Mouse (Mus musculus) urinary bladder, adult 18-20 months (tissue): ENCODE measurements around the gene Ddx52.

ENCODE experiments used
- DNase-seq, 2 experiments: peaks; one replicate each; pipeline ENCODE4 v3.0.0; 2022; ENCODE audit warnings: low spot score in 2 of 2, mixed read lengths in 2 of 2

The Ddx52 gene

GRCm38 (mm10) chr11:83941950-83942840, at the start of gene Ddx52:
Gene Ddx52, plus strand, starts transcription at chr11:83942062.
- peak; percentile 82 to 86 for DNase-seq

DNA sequence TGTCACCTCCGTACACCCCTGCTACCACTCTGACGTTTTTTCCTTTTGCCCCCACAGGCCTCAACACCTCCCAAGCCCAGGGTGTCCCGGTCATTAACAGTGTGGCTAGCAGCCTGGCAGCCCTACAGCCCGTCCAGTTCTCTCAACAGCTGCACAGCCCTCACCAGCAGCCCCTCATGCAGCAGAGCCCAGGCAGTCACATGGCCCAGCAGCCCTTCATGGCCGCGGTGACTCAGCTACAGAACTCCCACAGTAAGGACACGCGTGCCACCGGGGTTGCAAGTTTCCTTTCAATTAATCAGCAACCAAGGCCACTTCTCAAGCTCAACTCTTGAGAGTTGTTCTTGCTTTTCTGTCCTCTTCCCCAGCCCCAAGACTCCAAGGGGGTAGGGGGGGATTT, 48.5 kb upstream of the Ddx52 start:
- no peak for DNase-seq

GRCm38 (mm10) chr11:83896430-83897410, 45.1 kb upstream of the Ddx52 start:
- no peak for DNase-seq

- DNase-seq = no peak
Measured at GRCm38 (mm10) chr11:83897569-83897968, 44.3 kb upstream of the Ddx52 start.

GRCm38 (mm10) chr11:83902812-83903211, 39.0 kb upstream of the Ddx52 start:
- DNase-seq = no peak

DNA sequence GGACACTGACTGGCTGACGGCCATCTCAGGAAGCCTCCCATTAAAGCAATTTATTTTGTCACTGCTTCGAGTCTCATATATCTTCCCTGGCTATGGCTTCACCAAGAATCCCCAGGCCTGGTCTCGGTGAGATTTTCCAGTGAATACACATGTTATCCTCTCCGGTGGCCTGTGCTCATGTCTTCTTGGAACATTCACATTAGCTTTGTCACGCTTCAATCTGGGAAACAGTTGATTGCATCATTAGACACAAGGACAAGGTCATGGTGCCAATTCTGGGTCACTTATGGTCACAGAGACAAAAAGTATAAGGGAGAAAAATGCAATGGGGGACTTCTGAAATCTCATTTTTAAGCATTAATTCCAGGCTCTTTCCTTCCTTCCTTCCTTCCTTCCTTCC, 36.1 kb upstream of the Ddx52 start:
- DNase-seq = no peak

DNA sequence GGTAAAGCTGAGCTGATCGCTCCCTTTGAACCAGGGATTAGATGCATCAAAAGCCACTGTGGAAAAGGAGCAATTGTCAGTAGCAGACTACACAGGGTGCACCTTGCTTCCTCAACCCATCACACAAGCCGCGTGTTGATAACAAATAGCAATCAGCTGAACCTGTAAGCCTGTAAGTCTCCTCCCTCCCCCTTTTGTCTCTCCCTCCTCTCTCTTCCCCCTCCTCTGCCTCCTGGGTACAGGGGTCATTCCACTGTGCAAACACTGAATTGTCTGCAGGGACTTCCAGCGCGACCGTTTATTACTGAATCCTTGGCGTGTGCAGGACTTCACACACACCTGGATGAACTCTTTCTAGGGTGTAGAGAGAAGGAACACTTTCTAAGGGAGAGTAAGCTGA, 33.5 kb upstream of the Ddx52 start:
- DNase-seq = no peak

- no peak for DNase-seq
Measured at GRCm38 (mm10) chr11:83913824-83914311, 28.0 kb upstream of the Ddx52 start.

DNA sequence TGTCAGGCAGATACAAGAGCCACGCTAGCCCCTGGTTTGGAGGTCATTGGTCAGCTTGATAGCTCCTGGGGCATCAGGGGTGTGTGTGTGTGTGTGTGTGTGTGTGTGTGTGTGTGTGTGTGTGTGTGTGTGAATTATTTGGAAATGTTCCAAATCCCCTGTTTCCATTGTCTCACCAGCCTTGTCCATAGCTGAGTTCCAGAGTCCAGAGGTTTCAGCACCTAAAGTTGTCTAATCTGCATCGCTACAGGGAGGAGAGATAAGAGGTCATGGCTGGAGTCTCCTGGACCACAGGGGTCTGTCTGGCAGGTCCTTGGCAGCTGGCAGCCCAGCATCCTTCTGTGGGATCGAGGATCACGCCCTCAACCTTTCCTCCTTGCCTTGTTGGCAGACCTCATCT, 27.4 kb upstream of the Ddx52 start:
- no peak for DNase-seq

DNA sequence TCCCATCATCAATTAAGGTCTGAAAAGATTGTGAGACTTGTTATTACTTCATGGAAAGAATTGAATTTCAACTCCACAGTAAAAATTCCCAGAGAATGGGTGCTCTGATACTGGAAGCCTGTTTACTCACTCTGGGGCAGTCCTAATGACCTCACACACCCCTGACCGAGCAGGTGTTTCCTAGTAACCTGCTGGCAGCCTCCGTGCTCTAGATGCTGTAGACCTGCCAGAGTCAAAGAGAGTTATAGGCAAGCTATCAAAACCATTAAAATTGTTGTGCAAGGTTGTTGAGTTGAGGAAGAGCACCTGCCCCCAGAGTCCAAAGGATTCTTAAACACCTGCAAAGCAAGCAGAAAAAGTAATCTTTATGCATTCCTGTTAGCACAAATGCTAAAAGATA, 19.3 kb upstream of the Ddx52 start:
- no peak for DNase-seq

DNA sequence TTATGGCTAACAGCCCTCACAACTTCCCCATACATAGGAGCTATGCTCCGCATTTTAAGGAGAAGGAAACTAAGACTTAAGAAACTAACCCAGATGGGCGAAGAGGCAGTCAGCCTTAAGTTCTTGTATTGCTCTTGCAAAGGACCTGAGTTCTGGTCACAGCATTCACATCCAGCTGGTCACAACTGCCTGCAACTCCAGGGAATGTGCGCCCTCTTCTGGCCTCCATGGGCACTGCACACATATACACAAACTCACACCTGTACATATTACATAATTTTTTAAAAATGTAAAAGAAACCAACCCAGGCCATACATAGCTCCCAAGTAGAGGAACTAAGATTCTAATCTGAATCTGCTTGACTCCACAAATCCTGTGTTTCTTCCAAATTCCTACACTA, 14.8 kb upstream of the Ddx52 start:
- no peak for DNase-seq

DNA sequence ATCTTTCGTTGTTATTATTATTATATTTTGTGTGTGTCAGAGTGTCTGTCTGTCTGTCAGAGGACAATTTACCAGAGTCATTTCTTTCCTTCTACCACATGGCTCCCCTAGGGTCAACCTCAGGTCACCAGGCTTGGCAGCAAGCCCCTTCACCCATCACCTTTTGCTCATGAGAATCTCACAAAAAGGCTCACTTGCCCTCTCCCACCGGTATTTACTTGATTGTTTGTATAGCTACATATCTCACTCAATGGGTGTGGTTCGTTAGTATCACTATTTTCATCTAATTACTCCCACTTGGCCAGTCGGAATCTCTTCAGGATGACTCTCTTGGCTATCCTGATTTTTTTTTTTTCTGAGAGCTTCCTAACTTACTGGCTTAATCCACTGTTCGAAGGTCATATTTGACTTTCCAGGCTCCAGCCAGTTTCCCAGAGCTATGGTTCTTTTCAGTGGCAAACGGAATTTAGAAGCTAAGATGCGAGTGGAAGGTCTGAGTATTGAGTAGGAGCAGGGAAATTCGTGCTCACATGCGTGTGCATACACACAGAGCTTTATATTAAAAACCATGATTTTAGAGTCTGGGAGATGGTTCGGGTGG, 9.3 kb upstream of the Ddx52 start:
- no peak for DNase-seq

DNA sequence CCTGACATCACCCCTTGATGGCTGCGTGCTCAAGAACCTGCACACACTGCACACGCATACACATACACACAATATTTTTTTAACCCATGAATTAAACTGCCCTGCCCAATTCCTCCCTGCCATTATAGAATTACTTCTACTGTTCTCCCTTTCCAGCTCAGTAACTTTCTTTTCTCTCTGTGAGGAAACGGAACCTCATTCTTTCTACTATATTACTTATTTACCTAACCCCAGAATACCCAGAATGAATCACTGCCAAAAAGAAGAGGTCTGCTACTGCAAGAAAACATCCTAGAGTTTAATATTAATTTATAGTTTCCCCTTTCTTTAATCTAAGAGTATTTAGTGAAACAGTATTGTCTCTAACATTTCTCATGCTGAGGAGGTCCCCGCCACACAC, 8.5 kb upstream of the Ddx52 start:
- no peak for DNase-seq

DNA sequence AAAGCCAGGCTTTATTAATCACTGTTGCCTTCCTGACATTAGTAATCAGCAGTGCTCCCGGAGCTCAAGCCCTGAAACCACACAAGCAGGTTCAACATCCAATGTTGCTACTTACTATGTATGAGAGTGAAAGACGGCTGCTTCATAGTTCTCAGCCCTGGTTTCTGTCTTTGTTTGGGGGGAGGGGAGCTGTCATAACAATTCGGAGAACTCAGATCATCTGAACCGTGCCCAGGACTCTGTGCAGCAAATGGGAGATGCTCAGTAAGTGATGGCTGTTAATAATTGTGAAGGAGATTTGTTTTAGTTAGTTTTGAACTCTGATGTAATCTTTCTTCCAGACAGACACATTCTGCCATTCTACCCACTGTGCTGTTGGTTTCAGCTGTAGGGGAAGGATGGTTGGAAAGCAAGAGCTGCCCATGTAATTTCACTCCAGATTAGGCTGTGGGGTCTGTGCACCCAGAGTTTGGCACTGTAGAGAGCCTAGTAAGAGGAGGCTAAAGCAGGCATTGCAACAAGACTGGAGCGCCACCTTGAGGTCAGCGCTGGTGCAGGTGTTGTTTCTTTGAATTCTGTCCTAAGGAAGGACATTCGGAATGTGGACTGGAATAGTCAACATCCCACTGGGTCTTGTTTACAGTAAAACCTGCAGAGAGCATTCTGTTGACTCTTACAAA, 5.7 kb upstream of the Ddx52 start:
- peak; percentile 56 to 77 for DNase-seq

GRCm38 (mm10) chr11:83938556-83938955, 3.3 kb upstream of the Ddx52 start:
- DNase-seq = no peak

DNA sequence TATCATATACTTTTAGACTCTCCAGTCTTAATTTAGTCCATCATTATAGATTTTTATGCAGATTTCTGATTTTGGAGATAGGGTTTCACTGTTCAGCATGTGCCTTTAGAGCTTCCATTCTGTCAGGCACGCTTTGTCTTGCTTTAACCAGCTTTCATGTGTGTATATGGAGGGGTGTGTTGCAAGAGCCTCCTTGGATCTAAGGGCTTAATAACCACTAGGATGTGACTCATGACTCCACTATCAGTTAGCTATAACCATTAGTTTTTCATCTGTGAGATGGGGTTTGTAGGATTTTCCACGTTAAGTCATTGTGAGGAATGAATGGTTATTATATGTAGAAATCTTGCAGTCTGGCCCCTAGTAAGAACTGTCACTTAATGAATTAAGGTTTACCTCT, 15.0 kb downstream of the Ddx52 start:
- no peak for DNase-seq

DNA sequence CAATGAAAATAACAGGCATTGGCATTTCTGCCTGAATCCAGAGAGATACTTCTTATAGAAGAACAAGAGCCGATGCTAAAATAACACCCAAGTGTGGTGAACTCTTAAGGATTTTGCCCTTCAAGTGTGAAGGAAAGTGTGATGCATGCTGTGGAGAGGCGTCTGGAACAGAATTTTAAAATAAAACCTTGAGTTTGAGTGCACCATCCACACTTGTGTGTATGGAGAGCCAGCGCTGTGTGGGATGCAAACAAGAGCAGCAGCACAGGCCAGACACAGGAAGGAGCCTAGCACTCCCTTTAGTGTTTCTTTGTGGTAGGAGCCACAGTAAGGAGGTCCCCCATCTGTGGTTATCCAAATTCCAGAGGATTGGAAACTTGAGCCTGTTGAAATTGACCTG, 20.1 kb downstream of the Ddx52 start:
- no peak for DNase-seq

- DNase-seq = peak; percentile 84
Measured at GRCm38 (mm10) chr11:83963991-83964921, 22.4 kb downstream of the Ddx52 start, which contains the start of gene Synrg. Gene Synrg, plus strand, starts transcription at chr11:83964428.

GRCm38 (mm10) chr11:83967436-83968204, 25.8 kb downstream of the Ddx52 start:
- DNase-seq = peak in 1 of 2 experiments; percentile 16
